Mouse (Mus musculus) cortical plate, adult 2 months (tissue): ENCODE results near the gene Sem1. TPM values are rescaled to one million over a fixed set of nuclear protein-coding genes. Genes with fewer than 3 reads are reported as not detected.

ENCODE experiments used
- H3K27ac ChIP-seq: fragments of 200-500 bp; 2 replicates; pipeline ENCODE4 v1.5.1; 2012; ENCODE audit warnings: low read length, control low read depth, inconsistent platforms; ENCODE audit not compliant: insufficient read depth
- H3K4me1 ChIP-seq: fragments of 200-500 bp; 2 replicates; pipeline ENCODE4 v1.6.1; 2011; ENCODE audit warnings: low read length; ENCODE audit not compliant: control insufficient read depth, insufficient read depth
- H3K4me3 ChIP-seq: fragments of 200-500 bp; 2 replicates; pipeline ENCODE4 v1.5.1; 2011; ENCODE audit warnings: mild to moderate bottlenecking, low read length, control low read depth; ENCODE audit not compliant: insufficient read depth
- CTCF ChIP-seq: fragments of 200-500 bp; IDR thresholded peaks from 2 replicates; pipeline ENCODE4 v1.5.1; 2011; ENCODE audit warnings: mild to moderate bottlenecking, control low read depth, low read length; ENCODE audit not compliant: insufficient read depth; ENCODE audit errors: extremely low read depth
- POLR2A ChIP-seq: fragments of 200-500 bp; IDR thresholded peaks from 2 replicates; pipeline ENCODE4 v1.6.1; 2011; ENCODE audit warnings: mild to moderate bottlenecking, low read length, control low read depth; ENCODE audit not compliant: insufficient read depth; ENCODE audit errors: extremely low read depth
- polyA plus RNA-seq: library from polyadenylated mRNA; depleted of rRNA; stranded (reverse); fragments of >200 nt; gene quantifications from 2 replicates; pipeline ENCODE4 v1.2.3, GENCODE M21; 2012; rRNA removed

The Sem1 gene
- polyA plus RNA-seq: 56.1 and 57.9 TPM in 2 replicates

GRCm38 (mm10) chr6:6578304-6579149 is at the start of gene Sem1:
Gene Sem1, minus strand, starts transcription at chr6:6578663.
- TF ChIP-seq POLR2A: peak; percentile 51
- no peak for TF ChIP-seq CTCF
- peak within 1 kb of the TSS; percentile 100 for H3K4me3 ChIP-seq

GRCm38 (mm10) chr6:6622846-6623749 is 44.6 kb upstream of the Sem1 start:
- Histone ChIP-seq H3K4me1 (no peaks in the 10 kb centered on the region; the same call in 1 of the 2 replicates), H3K4me3 (no peak overlapping the region), H3K27ac (no peak overlapping the region)
- TF ChIP-seq CTCF (no peak), POLR2A (no peak)

More at GRCm38 (mm10) chr6:6578304-6579149, at the start of gene Sem1:
- peak within 1 kb of the TSS; percentile 94 for H3K27ac ChIP-seq
- H3K4me1 ChIP-seq: no peaks in the 10 kb centered on the region; the same call in 1 of the 2 replicates

GRCm38 (mm10) chr6:6603561-6604544 is 25.4 kb upstream of the Sem1 start:
- H3K4me1 ChIP-seq: no peaks in the 10 kb centered on the region
- no peak overlapping the region for H3K27ac ChIP-seq
- TF ChIP-seq POLR2A (no peak), CTCF (no peak)
- H3K4me3 ChIP-seq: no peak overlapping the region

DNA sequence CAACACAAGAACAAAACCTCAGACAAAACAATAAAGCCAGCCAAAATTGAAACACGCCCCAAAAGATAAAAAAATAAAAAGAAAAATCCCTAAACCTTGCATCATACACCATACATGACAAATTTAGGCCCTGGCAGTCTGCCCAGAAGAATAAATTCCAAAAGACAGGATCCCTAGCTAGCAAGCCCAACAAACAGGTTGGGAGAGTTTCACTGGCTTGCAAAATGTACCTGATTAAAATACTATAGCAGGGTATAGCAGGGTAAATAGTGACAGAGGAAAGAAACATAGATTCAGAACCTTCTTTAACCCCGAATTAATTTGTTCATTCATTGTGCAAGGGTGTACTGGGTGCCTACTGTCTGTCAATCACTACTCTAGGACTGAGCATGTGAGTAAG is 7.8 kb upstream of the Sem1 start:
- no peak overlapping the region for H3K27ac ChIP-seq
- no peak overlapping the region for H3K4me3 ChIP-seq
- TF ChIP-seq POLR2A: no peak
- TF ChIP-seq CTCF: no peak
- no peaks in the 10 kb centered on the region for H3K4me1 ChIP-seq

DNA sequence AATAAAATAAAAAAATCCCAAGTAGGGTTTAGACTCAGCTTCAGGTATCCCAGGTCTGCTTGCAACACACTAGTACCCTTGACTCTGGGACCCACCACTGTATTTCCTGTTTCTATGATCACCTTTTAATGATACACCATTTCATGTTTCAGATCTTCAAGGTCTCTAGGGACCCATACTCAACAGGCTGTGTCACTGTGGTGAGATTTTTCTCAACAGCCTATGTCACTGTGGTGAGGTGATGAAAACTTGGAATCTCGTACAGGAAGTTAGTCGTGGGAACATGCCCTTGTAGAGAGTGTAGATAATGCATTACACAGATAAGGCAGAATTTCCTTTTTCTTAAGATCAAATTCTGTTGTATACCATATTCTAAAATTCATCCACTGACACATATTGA is 3.4 kb upstream of the Sem1 start:
- no peak overlapping the region for H3K4me3 ChIP-seq
- H3K4me1 ChIP-seq: no peaks in the 10 kb centered on the region
- TF ChIP-seq POLR2A: no peak
- TF ChIP-seq CTCF: no peak
- no peak overlapping the region for H3K27ac ChIP-seq

DNA sequence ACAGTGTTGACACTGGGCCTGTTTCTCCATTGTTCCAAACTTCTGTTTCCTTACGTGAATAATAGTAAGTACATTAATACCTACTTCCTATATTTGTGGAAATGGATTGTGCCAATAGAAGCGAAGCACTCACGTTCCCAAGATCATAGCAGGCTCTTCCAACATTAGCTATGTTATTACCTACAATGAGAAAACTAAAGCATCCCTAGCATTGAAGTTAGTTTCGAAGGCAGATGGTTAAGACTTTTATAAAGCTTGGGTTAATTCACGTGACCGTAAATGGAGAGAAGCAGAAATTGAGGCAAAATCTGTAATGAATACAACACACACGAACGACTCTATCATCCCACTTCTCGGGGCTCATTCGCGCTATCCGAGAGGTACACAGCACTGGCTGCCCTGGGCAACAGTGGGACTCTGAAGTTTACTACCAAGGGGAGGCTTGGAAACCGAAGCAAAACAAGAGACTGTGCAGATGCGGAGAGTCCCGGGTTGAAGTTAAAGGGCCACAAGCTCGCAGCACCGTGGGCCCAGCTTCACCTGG is 650 bp downstream of the Sem1 start:
- Histone ChIP-seq H3K27ac (peak overlapping the region; percentile 94), H3K4me3 (peak overlapping the region; percentile 100), H3K4me1 (no peaks in the 10 kb centered on the region; the same call in 1 of the 2 replicates)
- TF ChIP-seq CTCF: no peak
- TF ChIP-seq POLR2A: no peak

DNA sequence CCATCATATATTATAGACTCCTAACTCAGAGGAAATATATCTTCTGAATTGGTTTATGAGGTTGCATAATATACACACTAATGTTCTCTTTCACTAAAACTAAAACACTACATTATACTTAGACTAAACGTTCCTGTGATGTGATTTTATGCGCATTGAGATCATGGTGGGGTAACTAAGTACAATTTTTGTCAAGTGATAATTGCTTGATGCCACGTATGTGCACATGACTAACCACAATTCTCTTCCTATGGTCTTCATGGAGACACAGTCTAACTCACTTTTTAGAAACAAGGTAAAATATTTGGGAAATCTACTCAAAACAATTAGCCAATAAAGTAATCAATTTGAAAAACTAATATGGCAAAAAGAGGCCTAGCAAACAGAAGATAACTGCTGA is 1.2 kb downstream of the Sem1 start:
- TF ChIP-seq POLR2A: no peak
- TF ChIP-seq CTCF: no peak
- Histone ChIP-seq H3K27ac (no peak overlapping the region), H3K4me3 (peak overlapping the region; percentile 100), H3K4me1 (no peaks in the 10 kb centered on the region; the same call in 1 of the 2 replicates)

DNA sequence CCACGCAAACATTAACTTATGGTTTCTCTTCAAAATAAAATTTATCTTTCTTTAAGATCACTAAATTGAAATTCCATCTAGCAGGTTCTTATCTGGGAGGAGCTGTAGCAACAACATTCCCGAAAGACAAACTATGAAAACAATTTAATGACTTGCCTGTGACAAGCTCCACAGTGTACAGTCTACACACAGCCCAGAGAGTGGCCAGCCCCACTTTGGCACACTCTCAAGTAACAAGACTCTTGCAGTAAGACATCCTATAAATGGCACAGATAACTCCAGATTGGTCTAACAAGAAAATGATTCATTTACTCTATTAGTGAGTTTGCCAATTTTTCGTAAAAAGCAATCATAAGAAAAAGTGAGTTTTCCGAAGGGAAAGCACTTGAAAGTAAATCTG is 2.7 kb downstream of the Sem1 start:
- Histone ChIP-seq H3K4me1 (no peaks in the 10 kb centered on the region; the same call in 1 of the 2 replicates), H3K4me3 (no peak overlapping the region), H3K27ac (no peak overlapping the region)
- TF ChIP-seq POLR2A: no peak
- no peak for TF ChIP-seq CTCF

DNA sequence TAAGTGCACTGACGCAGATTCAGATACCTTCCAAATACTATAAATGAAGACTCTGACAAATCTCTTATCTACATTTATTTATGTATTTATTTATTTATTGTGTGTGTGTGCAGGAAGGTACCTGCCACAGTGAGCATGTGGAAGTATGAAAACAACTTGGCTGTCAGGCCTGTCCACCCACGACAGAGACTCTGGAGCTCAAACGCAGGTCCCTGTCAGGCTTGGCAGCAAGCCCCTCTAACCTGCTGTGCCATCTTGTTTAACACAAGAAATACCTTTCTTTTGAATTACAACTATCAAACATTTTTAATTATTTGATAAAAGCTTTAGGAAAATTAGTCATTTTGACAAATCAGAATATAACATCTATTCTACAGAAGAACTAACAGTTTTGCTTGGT is 10.0 kb downstream of the Sem1 start:
- Histone ChIP-seq H3K27ac (no peak overlapping the region), H3K4me1 (no peaks in the 10 kb centered on the region), H3K4me3 (no peak overlapping the region)
- TF ChIP-seq POLR2A (no peak), CTCF (no peak)
